Mouse (Mus musculus) heart, adult 9 months (tissue): ENCODE measurements around the gene Ccdc187.

Experiments
- DNase-seq, 2 experiments: peaks; one replicate each; pipeline ENCODE4 v3.0.0; 2022; ENCODE audit warnings: low spot score in 2 of 2

Gene Ccdc187

DNA sequence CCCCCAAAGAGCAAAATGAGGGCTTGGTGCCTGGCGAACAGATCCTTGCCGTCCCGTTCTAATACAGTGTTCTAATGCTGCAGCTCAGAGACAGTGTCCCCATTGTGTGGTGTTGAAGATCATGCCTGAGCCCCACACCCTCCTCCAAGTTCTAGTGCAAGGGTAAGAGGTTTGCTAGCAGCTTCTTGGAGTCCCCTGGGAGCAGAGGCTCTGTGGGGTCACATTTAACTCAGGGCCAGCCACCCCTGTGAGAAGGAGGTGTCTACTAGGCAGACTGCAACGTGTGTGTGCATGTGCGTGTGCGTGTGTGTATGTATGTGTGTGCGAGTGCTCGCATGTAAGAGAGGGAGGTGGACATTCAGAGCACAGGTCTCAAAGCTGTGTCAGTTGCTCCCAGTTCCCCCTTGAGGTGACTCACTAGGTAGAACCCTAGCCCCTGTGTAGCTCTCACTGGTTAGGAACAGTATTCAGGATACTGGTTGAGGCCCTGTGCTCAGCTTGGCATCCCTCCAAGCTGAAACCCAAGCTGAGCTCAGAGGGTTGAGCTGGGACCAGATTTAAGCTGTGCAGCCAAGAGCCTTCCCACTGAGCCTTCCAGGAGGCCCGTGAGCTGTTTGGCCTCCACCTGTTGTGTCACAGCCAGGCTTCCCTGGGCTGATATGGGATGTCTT, 22.4 kb upstream of the Ccdc187 start:
- DNase-seq = no peak

DNA sequence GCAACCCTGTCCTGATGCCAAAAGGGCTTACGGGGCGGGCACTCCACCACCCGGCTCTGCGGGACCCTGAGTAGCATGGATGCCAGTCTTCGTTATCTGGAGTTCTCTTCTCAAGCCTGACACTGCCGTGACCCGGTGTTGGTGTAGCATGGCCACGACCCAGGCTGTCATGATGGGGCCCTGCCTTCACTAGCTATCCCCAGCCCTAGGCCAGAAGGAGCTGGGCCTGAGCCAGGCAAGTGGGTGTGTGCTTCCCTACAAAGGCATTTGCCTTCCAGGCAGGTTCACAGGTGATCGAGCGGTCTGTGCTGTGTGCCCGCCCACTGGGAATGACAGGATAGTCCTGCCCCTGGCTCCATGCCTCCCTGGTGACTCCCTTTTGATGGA, 21.6 kb upstream of the Ccdc187 start:
- DNase-seq = peak in 1 of 2 experiments; percentile 60

DNA sequence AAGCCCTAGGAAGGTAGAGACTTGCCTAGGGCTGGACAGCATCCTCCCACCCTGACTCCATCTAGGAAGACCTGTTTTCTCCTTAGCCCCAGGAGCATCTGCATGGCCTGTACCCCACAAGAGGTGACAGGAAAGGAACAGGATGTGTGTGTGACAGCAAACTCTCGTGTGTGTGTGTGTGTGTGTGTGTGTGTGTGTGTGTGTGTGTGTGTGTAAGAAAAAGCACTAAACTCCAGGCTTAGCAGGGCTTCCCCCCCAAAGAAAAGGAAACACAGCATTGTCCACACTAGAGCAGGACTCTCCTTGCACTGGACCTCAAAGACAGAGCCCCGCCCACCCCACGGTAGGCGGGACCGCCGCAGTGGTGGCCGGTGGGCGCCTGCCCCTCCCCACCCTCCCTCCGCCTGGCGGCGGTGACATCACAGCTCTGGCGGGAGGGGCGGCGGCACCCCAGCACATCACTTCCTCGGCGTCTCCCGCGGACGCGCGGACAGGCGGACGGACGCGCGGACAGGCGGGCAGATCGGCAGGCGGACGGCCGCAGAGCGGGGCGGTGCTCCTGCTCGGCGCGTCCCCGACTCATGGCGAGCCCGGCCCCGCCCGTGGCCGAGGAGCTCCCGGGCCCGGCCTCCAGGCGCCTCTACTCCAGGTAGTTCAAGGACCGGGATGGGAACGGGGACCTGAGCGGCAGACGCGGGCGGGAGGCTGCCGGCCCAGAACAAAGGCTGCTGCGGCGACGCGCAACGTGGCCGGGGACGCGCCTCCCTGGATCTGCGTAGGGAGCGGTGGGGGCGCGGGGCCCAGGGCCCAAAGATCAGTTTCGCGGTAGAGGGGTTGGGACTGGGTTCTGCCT, 20.9 kb upstream of the Ccdc187 start, which contains the start of gene Gpsm1:
Gpsm1 (plus strand) TSS at position 444 of the 853 bp plus-strand sequence.
- peak; percentile 82 to 85 for DNase-seq

DNA sequence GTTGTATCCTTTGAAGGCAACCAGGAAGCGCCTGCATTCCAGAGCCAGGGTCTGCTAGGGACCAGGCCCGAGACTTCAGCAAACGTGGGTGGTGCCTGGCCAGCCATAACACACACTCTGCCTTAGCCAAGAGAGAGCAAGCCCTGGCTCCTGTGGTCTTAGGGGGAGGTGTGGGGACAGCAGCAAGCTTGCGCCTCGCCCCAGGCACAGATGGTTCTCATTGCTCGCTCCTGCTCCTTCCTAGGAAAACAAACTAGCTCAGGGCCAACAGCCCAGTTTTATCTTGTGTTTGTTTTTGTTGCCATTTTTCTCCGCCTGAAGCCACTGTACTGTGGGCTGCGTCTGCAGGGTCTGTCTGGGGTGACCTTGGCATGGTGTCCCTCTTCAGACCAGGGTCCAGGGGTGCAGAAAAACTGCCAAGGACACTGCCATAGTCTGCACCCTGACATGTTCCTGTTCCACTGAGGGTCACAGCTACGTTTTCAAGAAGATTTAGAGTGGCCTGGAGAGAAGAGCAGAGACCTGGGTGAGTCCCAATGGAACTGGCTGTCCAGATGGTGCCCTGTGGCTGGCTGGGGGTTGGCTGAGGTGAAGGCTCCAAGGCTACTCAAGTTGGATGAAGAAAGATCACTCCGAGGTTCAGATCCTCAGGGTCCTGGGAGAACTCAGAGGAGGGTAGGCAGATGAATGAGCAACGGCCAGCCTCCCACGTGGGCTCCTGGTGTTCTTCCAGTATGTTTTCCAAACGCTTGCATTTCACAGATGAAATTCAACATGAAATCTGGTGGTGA, 20.1 kb upstream of the Ccdc187 start:
- peak; percentile 75 to 77 for DNase-seq

DNA sequence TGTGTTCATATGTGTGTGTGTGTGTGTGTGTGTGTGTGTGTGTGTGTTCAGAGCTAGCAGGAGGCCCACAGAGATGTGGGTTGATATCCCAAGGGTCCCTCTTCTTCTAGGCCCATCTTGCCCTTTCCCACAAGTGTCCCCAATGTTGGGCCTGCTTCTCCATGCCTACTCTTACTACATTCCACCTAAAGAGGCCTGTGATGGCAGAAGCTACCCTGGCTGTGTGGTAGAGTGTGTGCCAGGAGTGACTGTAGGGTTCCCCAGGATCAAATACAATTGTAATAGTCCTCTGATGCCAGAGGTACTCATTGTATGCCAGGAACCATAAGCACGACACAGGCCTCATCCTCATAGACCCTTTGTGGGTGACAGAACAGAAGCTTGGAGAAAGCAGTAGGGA, 19.0 kb upstream of the Ccdc187 start:
- no peak for DNase-seq

DNA sequence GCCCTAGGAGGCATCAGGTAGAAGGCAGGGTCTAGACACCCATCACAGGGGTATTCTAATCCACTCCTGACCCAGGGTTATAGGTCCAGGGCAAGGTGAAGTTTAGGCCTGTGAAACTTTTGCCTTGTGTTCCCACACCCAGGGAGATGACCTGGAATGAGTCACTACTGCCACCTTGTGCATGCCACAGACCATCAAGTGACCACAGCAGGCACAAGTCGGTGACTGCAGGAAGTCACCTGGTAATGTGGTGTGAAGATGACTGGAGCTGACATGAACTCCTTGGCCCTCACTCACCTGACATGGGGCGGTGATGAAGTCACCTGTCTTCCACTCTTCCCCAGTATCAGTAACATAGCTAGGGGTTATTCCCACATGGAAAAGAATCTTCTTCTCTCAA, 18.5 kb upstream of the Ccdc187 start:
- DNase-seq = no peak

DNA sequence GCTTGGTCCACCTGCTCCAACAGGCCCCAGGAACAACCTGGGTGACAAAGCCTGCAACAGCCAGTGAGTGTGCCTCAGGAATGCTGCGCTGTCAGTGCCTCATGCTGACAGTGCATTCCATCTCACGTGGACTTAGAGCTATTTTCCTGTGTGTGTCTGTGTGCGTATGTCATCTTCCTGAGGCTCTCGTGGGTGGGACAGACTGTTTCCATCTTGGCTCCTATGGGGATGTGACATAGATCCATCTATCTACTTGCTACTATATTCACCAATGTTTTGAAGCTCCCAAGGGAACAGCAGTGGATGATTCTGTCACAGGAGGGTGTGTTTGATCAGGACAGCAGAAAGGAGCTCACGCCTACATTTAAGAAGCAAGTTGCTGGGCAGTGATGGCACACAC, 17.6 kb upstream of the Ccdc187 start:
- DNase-seq = no peak

DNA sequence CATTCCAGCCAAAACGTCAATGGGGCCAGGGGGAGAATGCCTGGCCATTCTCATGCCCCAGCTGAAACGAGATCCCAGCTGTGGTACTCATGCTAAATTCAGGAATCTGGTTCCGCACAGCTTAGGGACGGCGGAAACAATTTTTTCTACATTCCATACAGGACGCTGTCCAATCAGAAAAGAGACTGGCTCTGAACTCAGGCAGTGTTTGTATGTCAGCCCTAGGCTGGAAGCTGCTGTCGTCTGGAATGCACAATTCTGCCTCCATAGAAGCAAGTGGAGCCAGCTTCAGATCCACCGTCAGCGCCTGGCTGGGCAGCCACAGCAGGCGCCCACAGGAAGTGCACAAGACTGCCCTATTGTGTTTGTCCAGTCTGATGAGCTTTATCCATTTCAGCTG, 15.4 kb upstream of the Ccdc187 start:
- no peak for DNase-seq

DNA sequence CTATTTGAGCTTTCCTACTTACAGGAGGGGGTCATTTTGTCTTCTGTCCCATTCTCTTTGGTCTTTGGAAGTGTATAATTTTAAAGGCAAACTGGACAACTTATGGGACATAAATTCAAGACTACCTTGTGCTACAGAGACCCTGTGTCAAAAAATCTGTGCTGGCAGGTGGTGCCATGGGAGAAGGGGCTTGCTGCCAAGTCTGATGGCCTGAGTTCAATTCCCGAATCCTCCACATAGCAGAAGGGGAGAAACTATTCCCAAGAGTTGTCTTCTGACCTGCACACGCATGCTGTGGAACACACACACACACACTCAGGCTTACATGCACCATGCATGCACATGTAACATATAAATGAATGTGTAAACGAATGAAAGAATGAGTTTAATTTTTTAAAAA, 12.3 kb upstream of the Ccdc187 start:
- DNase-seq = no peak

DNA sequence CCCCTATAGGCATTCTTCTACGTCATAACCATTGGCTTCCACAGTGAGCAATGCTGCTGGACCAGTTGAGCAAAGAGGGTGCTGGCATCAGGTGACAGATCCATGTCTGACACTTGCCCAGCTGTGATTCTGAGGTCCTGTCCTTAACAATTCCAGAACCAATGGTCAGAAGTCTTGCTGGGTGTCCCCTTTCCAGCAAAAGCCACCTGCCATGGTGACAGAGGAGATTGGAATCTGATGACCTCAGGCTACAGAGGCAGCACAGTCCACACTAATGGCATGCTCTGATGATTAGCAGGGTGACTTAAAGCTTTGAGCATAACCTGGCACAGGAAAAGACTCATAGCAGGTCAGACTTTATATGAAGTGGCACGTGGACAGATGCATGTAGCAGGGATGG, 11.2 kb upstream of the Ccdc187 start:
- no peak for DNase-seq

DNA sequence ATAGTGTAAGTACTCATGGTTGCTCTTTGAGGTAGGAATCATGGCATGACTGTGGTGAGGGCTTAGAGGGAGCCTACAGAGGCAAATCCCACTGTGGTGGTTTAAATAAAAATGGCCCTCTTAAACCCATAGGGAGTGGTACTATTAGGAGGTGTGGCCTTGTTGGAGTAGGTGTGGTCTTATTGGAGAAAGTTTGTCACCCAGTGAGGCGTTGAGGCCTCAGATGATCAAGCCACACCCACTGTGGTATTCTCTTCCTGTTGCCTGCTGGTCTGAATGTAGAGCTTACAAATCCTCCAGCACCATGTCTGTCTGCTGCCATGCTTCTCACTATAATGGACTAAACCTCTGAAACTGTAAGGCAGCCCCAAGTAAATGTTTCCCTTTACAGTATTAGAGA, 10.4 kb upstream of the Ccdc187 start:
- DNase-seq = no peak

DNA sequence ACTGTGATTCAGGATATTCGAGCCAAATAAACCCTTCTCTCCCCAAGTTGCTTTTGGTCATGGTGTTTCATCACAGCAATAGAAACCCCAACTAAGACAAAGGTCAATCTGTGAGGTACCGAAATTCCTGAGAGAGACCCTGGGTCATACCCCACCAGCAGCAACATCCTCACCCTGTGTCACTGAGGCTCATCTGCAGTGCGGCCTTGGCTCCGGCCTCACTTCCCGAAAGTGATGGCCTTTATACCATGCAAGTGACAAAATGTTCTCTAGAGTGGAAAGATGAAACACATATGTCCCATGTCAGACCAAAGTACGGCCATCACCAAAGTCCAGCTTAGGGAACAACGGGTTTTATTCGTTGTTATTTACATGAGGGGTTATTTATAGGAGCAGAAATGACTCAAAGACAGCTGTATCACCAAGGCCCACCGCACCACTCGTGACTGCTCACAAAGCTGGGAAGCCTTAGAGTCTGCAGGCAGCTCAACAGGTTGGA, 7.7 kb upstream of the Ccdc187 start:
- no peak for DNase-seq

DNA sequence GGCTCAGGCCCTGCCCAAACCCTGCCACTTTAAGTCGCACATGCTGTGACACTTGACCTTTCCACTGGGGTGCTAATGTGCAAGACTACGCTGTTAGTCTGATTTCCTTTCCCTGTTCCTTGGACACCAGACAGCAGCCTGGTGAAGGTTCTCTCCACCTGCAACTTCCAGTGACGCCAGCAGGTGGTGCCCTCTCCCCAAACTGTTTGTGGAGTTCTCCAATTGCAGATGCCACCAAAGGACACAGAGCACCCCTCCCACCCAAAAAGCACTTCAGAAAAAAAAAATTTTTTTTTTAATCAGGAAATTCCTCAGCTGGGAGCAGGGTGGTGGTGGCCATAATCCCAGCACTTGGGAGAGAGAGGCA, 6.4 kb upstream of the Ccdc187 start:
- DNase-seq = peak; percentile 72 to 87

DNA sequence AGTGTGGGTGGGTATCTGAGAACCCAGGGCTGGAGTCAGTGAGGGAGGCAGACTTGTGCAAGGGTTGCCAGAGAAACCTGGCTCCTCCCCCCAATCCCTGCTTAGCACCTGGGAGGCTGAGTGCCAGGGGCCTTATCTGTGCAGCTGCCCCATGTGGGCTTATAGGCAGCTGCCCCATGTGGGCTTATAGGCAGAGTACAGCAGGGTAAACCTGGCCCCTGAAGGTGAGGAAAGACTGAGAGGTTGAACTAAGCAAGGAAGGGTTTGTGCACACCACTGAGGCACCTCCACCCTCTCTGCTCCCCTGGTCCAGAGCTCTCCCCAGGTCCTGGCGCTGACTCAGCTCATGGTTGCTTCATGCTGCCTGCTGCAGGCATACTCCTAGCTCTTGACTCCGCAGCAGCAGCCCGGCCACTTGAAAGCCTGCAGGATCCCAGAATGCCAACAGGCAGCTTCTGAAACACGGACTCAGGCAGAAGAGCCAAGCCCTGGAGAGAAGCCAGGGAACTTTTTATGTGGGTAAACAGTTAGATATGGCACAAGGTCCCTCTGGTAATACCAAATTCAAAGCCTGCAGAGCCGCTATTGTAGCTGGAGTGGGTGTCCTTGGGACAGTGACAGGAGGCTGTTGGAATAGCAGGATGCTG, 5.9 kb upstream of the Ccdc187 start:
- no peak for DNase-seq

DNA sequence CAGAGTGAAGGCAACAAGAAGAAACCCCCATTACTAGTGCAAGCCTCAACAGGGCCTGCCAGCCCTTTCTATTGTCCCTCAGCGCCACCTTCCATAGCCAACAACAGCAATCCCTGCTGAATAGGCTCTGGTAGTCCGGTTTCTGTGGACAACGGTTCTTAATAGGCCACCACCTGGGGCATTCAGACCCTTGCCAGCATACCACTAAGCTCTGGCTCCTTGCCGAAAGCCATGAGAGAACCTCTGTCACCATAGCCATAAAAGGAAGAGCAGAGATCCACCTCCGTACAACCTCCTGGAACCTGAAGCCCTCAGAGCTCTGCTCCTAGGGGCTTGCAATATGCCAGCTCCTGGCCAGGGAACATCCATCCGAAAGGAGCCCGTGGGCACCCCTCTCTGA, 5.0 kb upstream of the Ccdc187 start:
- no peak for DNase-seq

DNA sequence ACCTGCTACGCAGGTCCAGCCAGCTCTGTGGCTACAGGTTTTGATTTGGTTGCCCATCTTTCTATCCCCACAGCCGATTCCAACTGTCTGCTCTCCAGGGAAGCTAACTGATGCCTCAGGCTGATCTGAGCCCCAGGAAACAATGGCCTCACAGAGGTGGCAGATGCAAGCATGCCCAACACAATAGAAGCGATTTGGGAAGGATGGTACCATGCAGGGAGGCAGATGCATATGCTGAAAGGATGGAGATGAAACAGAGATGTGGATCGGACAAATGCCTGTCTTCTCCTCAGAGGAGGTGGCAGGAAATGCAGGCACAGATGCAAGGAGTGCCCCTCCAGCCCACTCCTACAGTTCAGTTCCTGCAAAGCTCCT, 4.5 kb upstream of the Ccdc187 start:
- no peak for DNase-seq

DNA sequence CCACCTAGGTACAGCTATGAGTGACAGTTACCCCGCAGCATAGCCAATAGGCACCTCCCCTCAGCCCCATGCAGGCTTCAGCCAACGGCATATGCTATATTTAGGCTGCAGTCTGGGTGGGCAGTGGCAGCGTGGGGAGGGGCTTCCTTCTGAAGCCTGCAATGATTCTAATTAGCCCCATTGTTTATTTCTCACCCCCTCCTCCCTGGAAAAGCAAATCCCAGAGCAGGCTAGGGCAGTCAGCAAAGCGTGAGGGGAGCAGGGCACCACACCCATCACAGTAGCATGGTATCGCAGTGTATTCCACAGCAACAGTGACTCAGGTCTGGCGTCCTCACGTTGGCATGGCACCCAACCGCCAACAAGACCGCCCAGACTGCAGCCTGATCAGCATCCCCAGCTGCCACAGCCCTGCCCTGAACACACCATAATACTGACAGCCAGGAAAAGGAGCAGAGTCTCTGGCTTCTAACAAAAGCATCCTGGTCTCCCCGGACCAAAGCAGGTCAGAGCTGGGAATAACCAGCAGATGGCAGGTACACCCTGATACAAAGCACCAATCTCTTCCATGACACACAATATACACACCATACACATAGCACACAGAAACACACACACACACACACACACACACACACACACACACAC, 4.0 kb upstream of the Ccdc187 start:
- no peak for DNase-seq

DNA sequence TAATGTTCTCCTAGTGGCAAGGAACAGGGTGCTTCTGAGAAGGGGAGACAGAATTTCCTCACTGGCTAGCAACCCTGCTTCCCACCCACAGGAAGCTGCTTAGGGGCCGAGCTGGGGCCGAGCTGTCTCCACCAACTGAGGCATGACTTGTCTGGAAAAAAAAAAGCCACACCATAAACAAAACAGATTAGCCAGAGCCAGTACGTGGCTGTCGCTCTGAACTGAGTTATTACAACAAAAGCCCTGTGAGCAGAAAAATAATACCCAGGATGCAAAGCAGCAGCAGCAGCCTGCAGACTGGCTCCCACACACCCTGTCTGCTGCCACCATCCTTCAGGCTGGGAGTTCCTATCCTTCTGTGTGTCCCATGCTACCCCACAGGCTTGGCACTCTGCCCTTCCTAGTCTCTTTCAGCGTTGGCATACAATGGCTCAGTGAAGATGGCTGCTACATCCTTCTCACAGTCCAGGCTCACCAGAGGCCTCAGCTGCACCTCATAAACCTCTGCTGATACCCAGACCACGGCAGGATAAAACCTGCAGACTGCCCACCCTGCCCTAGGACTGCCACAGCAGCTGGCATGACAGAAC, 2.3 kb upstream of the Ccdc187 start:
- no peak for DNase-seq

DNA sequence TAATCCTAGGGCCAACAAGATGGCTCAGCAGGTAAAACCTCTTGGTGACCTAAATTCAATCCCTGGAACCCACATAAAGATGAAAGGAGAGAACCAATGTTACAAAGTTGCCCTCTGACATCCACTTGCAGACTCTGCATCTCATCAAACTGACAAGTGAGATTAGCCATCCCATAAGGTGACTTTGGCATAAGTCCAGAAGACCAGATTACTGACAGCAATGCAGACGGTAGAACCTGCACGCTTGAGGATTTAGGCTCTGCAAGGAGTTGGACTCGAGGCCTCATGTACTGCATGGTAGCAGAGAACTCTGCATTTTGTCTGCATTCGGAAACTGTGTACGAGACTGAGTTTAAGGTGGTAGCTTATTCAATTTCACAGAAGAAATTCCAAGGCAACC, 4.2 kb downstream of the Ccdc187 start:
- no peak for DNase-seq

DNA sequence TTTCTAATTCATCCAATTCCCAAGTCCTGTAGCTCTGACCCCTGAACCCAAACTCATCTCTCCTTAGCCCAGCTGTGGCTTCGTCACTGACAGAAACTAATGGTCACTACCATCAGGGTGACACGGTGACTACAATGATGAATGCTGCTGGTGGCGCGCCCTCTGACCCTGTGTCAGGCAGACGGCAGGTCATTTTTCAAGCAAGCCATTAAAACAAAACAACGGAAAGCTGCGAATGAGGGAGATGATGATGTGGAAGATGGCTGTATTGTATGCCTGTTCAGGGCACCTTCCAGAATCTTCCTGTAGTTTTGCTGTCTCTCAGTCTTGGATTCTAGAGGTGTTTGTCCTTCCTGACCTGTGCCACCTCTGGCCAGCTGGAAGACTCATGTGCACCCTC, 8.0 kb downstream of the Ccdc187 start:
- DNase-seq = no peak

DNA sequence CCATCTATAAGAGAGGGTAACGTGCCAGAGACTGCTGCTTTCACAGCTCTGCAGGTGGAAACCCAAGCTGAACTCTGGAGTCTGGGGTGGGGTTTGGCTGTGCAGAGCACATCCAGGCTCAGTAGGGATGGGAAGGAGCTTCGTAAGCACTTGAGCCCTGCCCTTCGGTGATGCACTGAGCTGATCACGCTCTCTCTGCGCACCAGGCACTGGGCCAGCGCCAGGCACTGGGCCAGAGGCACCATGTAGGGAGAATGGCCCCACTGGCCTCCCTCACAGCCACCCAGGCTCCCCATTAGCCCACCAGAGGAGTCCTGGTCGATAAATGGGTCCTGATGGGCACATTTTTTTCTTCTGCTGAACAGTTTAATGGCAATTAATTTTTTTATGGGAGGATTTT, 8.6 kb downstream of the Ccdc187 start:
- no peak for DNase-seq
